Mouse (Mus musculus) forebrain, embryonic 12.5 days (tissue): ENCODE data around the gene Muc15. TPM values are rescaled to one million over a fixed set of nuclear protein-coding genes. Genes with fewer than 3 reads are reported as not detected.

ENCODE experiments used
- ATAC-seq: fragments of 200-750 bp; cut with Nextera tagmentation; 2 replicates; pipeline ENCODE4 v1.8.0; 2017; ENCODE audit warnings: moderate TSS enrichment; ENCODE audit not compliant: low FRiP score
- H3K27ac ChIP-seq: fragments of 300-500 bp; sonication (generic); 2 replicates; pipeline ENCODE4 v1.5.1; 2016; ENCODE audit warnings: mild to moderate bottlenecking
- H3K27me3 ChIP-seq: fragments of 300-500 bp; sonication (generic); 2 replicates; pipeline ENCODE4 v1.6.1; 2016; ENCODE audit warnings: mild to moderate bottlenecking
- H3K36me3 ChIP-seq: fragments of 300-500 bp; sonication (generic); replicated peaks from 2 replicates; pipeline ENCODE4 v1.6.1; 2016; ENCODE audit warnings: mild to moderate bottlenecking
- H3K4me1 ChIP-seq: fragments of 300-500 bp; sonication (generic); 2 replicates; pipeline ENCODE4 v1.6.1; 2016
- H3K4me2 ChIP-seq: fragments of 300-500 bp; sonication (generic); 2 replicates; pipeline ENCODE4 v1.6.1; 2016; ENCODE audit warnings: mild to moderate bottlenecking, moderate library complexity
- H3K4me3 ChIP-seq: fragments of 300-500 bp; sonication (generic); replicated peaks from 2 replicates; pipeline ENCODE4 v1.5.1; 2016; ENCODE audit warnings: mild to moderate bottlenecking
- H3K9ac ChIP-seq: fragments of 300-500 bp; sonication (generic); 2 replicates; pipeline ENCODE4 v1.6.1; 2016; ENCODE audit warnings: mild to moderate bottlenecking
- H3K9me3 ChIP-seq: fragments of 300-500 bp; sonication (generic); 2 replicates; pipeline ENCODE4 v1.6.1; 2016
- WGBS: fragments of 180-500 bp; shearing (Covaris S2); methylation state at CpG from one replicate; pipeline ENCODE4 v1.1.7; 2016; 5-methylcytosine and 5-hydroxymethylcytosine counted together
- polyA plus RNA-seq: library from polyadenylated mRNA; unstranded; fragments of >200 nt; fragmentation: Nextera tagmentation; extraction: Ambion mirVana; gene quantifications from 2 replicates; pipeline ENCODE4 v1.2.1, GENCODE M21; 2016

Gene Muc15
- polyA plus RNA-seq, result 0.06 and 0.08 TPM in 2 replicates

- Histone ChIP-seq H3K4me2 (no peak within 1 kb of the TSS), H3K27ac (no peak within 1 kb of the TSS), H3K4me1 (no peaks in the 10 kb centered on the region), H3K9ac (no peak within 1 kb of the TSS), H3K36me3 (no peaks in the 10 kb centered on the region), H3K27me3 (no peaks in the 10 kb centered on the region), H3K9me3 (no peaks in the 10 kb centered on the region), H3K4me3 (no peak within 1 kb of the TSS)
- 44% methylated on average over 3 of the region's 3 CpGs for WGBS
- no peak for ATAC-seq
Measured at GRCm38 (mm10) chr2:110721290-110721753, at the start of gene Muc15. Gene Muc15, plus strand, starts transcription at chr2:110721340.

DNA sequence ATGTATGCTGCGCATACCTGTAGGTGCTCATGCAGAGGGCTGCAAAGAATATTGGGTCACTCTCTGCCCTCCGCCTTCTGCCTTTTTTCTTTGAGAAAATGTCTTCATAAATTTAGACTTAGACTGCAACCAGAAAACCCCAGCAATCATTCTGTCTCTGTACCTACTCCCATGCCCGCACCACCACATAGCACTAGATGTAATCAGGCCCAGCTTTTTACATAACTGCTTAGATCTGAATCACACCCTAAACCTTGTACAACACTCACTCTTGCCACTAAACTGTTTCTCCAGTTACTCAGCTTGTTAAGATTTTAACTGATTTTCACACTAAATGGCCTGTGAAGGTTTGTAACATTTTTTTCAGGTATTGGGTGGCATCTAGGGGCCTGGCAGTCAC is 11.7 kb upstream of the Muc15 start:
- no peaks in the 10 kb centered on the region for H3K27me3 ChIP-seq
- H3K4me2 ChIP-seq, result no peak overlapping the region
- no peak overlapping the region for H3K27ac ChIP-seq
- ATAC-seq, result no peak
- no peaks in the 10 kb centered on the region for H3K9me3 ChIP-seq
- no peak overlapping the region for H3K4me3 ChIP-seq
- 92% methylated on average over 3 of the region's 3 CpGs for WGBS
- no peaks in the 10 kb centered on the region for H3K4me1 ChIP-seq
- H3K9ac ChIP-seq, result no peak overlapping the region
- H3K36me3 ChIP-seq, result no peaks in the 10 kb centered on the region

DNA sequence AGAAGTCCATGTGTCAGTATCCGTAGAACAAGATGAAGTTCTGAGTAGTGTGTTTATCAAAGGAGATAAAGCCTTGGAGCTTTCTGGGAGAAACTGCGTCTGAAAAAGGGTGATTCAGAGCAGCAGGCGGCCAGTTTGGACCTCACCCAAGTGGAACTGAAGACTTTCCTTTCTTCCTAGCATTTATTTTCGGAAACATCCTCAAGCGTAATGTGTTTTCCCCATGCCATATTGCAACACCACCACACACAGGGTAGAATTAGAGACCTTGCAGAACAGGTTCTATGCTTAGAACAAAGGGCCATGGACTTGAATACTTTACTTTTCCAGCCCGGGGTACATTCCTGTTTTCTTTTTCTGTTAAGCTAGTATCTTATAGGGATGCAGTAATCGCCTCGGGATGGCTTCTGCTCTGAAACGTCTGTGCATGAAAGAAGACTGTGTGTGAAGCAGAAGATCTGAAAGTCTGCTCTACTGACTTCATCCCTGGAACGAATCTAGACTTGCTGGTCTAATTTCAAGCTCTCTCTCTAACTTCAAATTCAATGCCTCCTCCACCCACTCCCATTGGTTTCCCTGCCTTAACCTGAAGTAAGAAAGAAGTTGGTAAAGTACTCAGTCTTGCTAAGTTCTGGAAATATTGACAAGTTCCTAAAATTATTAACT is 11.0 kb upstream of the Muc15 start:
- H3K4me2 ChIP-seq, result no peak overlapping the region
- 87% methylated on average over 10 of the region's 10 CpGs for WGBS
- no peak for ATAC-seq
- no peaks in the 10 kb centered on the region for H3K36me3 ChIP-seq
- H3K4me1 ChIP-seq, result no peaks in the 10 kb centered on the region
- no peak overlapping the region for H3K4me3 ChIP-seq
- H3K9ac ChIP-seq, result no peak overlapping the region
- no peak overlapping the region for H3K27ac ChIP-seq
- H3K9me3 ChIP-seq, result no peaks in the 10 kb centered on the region
- no peaks in the 10 kb centered on the region for H3K27me3 ChIP-seq

DNA sequence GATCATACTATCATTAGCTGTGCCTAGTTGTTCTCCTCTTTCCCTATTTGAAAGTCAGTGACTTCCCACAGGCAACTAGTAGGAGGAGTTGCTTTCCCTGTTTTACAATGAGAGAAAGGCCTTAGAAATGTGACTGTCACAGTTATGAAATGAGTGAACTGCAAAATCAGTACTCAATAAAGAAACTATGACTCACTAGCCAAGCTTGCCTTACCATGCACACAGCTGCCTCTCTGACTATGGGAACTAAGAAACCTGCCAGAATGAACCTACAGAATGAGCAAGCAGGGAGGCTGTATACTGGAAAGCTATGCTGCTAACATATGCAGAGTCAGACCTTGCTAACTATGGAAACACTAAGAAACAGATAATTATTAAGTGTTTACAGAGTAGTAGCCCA is 2.1 kb upstream of the Muc15 start:
- H3K4me3 ChIP-seq, result no peak overlapping the region

GRCm38 (mm10) chr2:110722208-110722607 is 1.1 kb downstream of the Muc15 start:
- Histone ChIP-seq H3K9me3 (no peaks in the 10 kb centered on the region), H3K36me3 (no peaks in the 10 kb centered on the region), H3K4me3 (no peak overlapping the region), H3K4me2 (no peak overlapping the region), H3K27me3 (no peaks in the 10 kb centered on the region), H3K9ac (no peak overlapping the region), H3K4me1 (no peaks in the 10 kb centered on the region), H3K27ac (no peak overlapping the region)
- no peak for ATAC-seq
- 81% methylated on average over 1 of the region's 1 CpGs for WGBS

More for the DNA sequence above, 2.1 kb upstream of the Muc15 start:
- no peaks in the 10 kb centered on the region for H3K4me1 ChIP-seq
- no peaks in the 10 kb centered on the region for H3K36me3 ChIP-seq
- no peaks in the 10 kb centered on the region for H3K27me3 ChIP-seq
- no peaks in the 10 kb centered on the region for H3K9me3 ChIP-seq
- no peak overlapping the region for H3K4me2 ChIP-seq
- H3K9ac ChIP-seq, result no peak overlapping the region
- no peak for ATAC-seq
- H3K27ac ChIP-seq, result no peak overlapping the region

- H3K9me3 ChIP-seq, result no peaks in the 10 kb centered on the region
- H3K27ac ChIP-seq, result no peak overlapping the region
Measured at GRCm38 (mm10) chr2:110726106-110726505, 5.0 kb downstream of the Muc15 start.

GRCm38 (mm10) chr2:110737236-110737635 is 16.1 kb downstream of the Muc15 start:
- no peak for ATAC-seq
- H3K27me3 ChIP-seq, result no peaks in the 10 kb centered on the region
- no peaks in the 10 kb centered on the region for H3K36me3 ChIP-seq
- no peaks in the 10 kb centered on the region for H3K9me3 ChIP-seq
- peaks cover 3% of the 10 kb centered on the region; the same call in 1 of the 2 replicates for H3K4me1 ChIP-seq
- WGBS, result 84% methylated on average over 4 of the region's 4 CpGs
- no peak overlapping the region for H3K4me2 ChIP-seq
- no peak overlapping the region for H3K9ac ChIP-seq
- H3K4me3 ChIP-seq, result no peak overlapping the region
- no peak overlapping the region for H3K27ac ChIP-seq

More at GRCm38 (mm10) chr2:110726106-110726505, 5.0 kb downstream of the Muc15 start:
- ATAC-seq, result no peak
- Histone ChIP-seq H3K4me2 (no peak overlapping the region), H3K36me3 (no peaks in the 10 kb centered on the region), H3K27me3 (no peaks in the 10 kb centered on the region), H3K9ac (no peak overlapping the region), H3K4me1 (no peaks in the 10 kb centered on the region), H3K4me3 (no peak overlapping the region)

GRCm38 (mm10) chr2:110737981-110738380 is 16.8 kb downstream of the Muc15 start:
- Histone ChIP-seq H3K27ac (no peak overlapping the region), H3K9me3 (no peaks in the 10 kb centered on the region), H3K4me3 (no peak overlapping the region), H3K4me2 (no peak overlapping the region), H3K4me1 (peaks cover 3% of the 10 kb centered on the region; the same call in 1 of the 2 replicates), H3K27me3 (no peaks in the 10 kb centered on the region), H3K9ac (no peak overlapping the region), H3K36me3 (no peaks in the 10 kb centered on the region)
- WGBS, result 76% methylated on average over 2 of the region's 2 CpGs
- ATAC-seq, result no peak

DNA sequence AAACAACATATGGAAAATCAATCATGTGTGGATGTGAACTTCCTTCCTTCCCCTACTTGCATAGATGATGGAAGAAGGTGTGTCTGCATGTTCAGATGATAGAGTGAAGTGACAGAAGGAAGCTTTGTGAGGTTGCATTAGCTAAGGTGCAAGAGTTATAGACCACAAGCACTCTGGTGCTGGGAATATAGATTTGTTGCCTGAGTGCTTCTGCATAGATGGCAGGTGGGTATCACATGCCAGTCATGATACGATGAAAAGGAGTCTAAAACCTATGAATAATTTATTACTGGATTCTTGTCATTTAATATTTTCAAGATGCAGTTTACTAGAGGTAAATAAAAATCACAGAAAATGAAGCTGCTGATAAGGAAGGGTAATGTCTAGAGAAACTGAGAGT is 18.6 kb downstream of the Muc15 start:
- no peak overlapping the region for H3K27ac ChIP-seq
- WGBS, result 72% methylated on average over 1 of the region's 1 CpGs
- H3K4me2 ChIP-seq, result no peak overlapping the region
- no peaks in the 10 kb centered on the region for H3K9me3 ChIP-seq
- no peaks in the 10 kb centered on the region for H3K36me3 ChIP-seq
- no peak overlapping the region for H3K9ac ChIP-seq
- H3K4me3 ChIP-seq, result no peak overlapping the region
- H3K27me3 ChIP-seq, result no peaks in the 10 kb centered on the region
- no peak for ATAC-seq
- H3K4me1 ChIP-seq, result peaks cover 3% of the 10 kb centered on the region; the same call in 1 of the 2 replicates

- H3K36me3 ChIP-seq, result no peaks in the 10 kb centered on the region
- H3K9me3 ChIP-seq, result no peaks in the 10 kb centered on the region
- H3K4me3 ChIP-seq, result no peak overlapping the region
- H3K9ac ChIP-seq, result no peak overlapping the region
- no peak overlapping the region for H3K4me2 ChIP-seq
- no peak overlapping the region for H3K27ac ChIP-seq
- 42% methylated on average over 1 of the region's 1 CpGs for WGBS
- no peak for ATAC-seq
- peaks cover 3% of the 10 kb centered on the region; the same call in 1 of the 2 replicates for H3K4me1 ChIP-seq
- H3K27me3 ChIP-seq, result no peaks in the 10 kb centered on the region
Measured at GRCm38 (mm10) chr2:110740493-110740892, 19.4 kb downstream of the Muc15 start.

DNA sequence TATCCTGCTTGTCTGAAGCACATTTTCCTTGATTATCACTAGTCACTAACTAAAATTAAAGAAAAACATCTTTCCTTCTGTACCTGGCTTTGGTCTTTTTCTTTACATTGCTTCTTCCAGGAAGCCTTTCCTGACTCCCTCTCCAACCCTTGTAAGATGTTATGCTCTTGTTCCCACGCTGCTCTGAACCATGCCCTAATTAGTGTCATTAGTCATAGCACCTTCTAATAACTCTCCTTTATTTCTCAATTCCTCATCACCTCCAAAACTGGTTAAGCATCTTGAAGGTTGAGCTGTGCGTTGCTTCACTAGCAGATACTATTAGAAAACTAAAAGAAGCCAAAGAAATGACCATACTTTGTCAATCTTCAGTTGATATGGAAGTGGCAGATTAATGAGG is 36.4 kb downstream of the Muc15 start:
- Histone ChIP-seq H3K4me2 (no peak overlapping the region), H3K36me3 (no peaks in the 10 kb centered on the region), H3K9me3 (no peaks in the 10 kb centered on the region), H3K9ac (no peak overlapping the region), H3K27ac (no peak overlapping the region), H3K27me3 (no peaks in the 10 kb centered on the region), H3K4me3 (no peak overlapping the region), H3K4me1 (no peaks in the 10 kb centered on the region)
- WGBS, result 76% methylated on average over 2 of the region's 2 CpGs
- no peak for ATAC-seq

DNA sequence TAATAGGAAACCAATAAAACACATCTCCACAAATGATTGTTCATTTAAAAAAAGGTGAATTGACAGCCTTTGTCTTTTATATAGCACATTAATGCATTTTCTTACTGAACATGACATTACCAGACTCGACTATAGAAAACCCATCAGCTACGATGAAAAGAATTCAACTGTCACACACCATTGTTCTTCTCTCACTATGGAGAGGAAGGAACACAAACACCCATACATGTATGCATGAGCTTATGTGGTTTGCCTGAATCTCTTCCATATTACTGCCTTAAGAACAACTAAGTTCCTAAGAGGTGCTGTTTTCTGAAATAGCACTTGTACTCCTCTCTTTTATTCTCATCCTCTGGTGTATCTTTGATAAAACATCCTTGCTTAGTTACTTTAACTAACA is 38.3 kb downstream of the Muc15 start:
- WGBS, result 38% methylated on average over 2 of the region's 2 CpGs
- H3K9me3 ChIP-seq, result no peaks in the 10 kb centered on the region
- H3K27me3 ChIP-seq, result no peaks in the 10 kb centered on the region
- H3K4me1 ChIP-seq, result no peaks in the 10 kb centered on the region
- no peak for ATAC-seq
- no peak overlapping the region for H3K4me3 ChIP-seq
- H3K27ac ChIP-seq, result no peak overlapping the region
- H3K4me2 ChIP-seq, result no peak overlapping the region
- H3K36me3 ChIP-seq, result no peaks in the 10 kb centered on the region
- no peak overlapping the region for H3K9ac ChIP-seq

DNA sequence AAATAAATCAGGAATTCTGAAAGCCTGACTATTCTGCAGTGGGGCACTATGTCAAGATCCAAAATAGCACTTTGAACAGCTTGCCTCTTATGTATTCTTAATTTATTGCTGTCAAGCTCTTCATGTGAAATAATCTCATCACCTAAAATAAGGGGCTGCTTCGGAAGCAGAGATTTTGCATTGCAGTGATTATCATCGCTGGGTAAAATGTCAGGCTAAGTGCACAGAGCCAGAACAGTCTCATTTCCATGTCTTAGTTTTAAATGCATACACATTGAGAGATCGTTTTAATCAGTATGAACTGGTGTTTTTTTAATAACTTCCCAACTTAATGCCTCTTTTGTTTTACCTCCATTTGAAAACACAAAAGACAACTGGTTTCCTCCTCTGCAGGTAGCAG is 66.3 kb downstream of the Muc15 start:
- H3K4me1 ChIP-seq, result no peaks in the 10 kb centered on the region
- H3K36me3 ChIP-seq, result no peaks in the 10 kb centered on the region
- ATAC-seq, result no peak
- H3K9me3 ChIP-seq, result no peaks in the 10 kb centered on the region
- H3K27me3 ChIP-seq, result no peaks in the 10 kb centered on the region
- H3K4me3 ChIP-seq, result no peak overlapping the region
- no peak overlapping the region for H3K4me2 ChIP-seq
- no peak overlapping the region for H3K9ac ChIP-seq
- 83% methylated on average over 3 of the region's 3 CpGs for WGBS
- H3K27ac ChIP-seq, result no peak overlapping the region
